Mouse (Mus musculus) heart, postnatal 0 days (tissue): ENCODE results near the gene Taldo1.

ENCODE experiments used
- CTCF ChIP-seq: IDR thresholded peaks from 2 replicates; pipeline ENCODE4 v1.5.1; 2016; ENCODE audit warnings: antibody characterized with exemption, control low read depth, low read depth
- EP300 ChIP-seq: IDR thresholded peaks from 2 replicates; pipeline ENCODE4 v1.6.1; 2016; ENCODE audit warnings: antibody characterized with exemption, low read depth

DNA sequence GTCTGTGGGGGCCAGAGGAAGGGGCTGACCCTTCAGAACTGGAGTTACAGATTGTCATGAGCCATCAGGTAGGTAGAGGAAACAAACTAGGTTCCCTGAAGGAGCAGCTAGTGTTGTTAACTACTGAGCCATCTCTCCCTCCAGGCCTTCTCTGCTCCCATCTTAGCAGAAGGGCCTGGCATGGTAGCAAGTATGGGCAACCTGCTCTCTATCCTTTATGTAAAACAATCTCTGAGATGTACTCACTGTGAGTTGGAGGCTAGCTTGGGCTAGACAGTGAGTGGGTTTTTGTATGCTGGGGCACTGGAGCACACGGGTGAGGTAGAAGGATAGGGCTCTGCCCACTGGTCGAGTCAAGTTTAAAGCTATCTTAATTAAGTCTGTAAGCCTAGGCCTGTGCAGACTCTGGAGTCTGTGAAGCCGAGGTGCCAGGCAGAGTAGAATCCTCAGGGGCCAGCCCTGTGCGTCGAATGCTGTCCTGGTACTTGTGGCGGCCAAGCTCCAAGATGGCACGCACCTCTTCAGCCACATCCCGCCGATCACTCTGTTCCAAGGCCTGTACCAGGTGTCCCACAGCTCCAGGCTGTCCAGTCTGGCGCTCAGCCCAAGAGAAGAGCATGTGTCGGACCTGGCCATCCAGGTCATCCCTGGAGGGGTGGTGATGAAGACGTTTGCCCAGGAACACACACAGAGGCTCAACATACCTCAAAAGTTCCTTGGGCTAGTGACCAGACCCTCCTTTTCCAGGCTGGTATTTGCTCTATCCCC lies 46.4 kb downstream of the Taldo1 start:
- TF ChIP-seq CTCF (no peak), EP300 (no peak)
